In the genomic region with DNA sequence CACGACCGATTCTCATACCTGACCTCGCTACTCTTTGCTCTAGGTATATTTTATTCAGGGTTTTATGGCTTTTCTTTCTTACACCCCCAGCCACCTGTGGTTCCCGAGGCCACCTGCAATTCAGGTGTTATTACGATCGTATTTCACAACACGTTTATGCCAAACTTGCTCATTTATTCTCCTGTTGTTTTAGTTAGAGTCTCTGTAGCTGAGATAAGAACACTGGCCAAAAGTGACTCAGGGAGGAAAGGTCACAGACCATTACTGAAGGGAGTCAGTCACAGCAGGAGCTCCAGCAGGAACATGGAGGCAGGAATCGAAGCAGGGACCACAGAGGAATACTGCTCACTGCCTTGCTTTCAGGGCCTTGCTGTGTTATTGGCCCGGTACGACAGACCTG, we compare ENCODE assay signal across 18 mouse cellular contexts.
"Had no signal": no experiment of that assay in that cellular context is flagged by ENCODE, and none has a peak within 500 bp of the region (broad histone marks: within the 10 kb centered on the region; RNA-seq: fewer than 3 reads in every experiment).

No protein-coding gene starts in this region.

- H3K27me3 ChIP-seq: liver, embryonic 15.5 days; lung, embryonic 15.5 days; stomach, embryonic 15.5 days had no signal

- H3K9ac ChIP-seq: liver, embryonic 15.5 days; liver, postnatal 0 days; lung, embryonic 15.5 days; midbrain, embryonic 13.5 days; midbrain, embryonic 15.5 days; neural tube, embryonic 12.5 days; stomach, embryonic 15.5 days had no signal

- H3K36me3 ChIP-seq: liver, embryonic 15.5 days; lung, embryonic 15.5 days; midbrain, embryonic 13.5 days; midbrain, embryonic 15.5 days; neural tube, embryonic 12.5 days; stomach, embryonic 15.5 days had no signal

- H3K27ac ChIP-seq: liver, embryonic 15.5 days; lung, embryonic 15.5 days; macrophage; midbrain, embryonic 13.5 days; midbrain, embryonic 15.5 days; neural tube, embryonic 12.5 days; stomach, embryonic 15.5 days; stomach, postnatal 0 days had no signal

- H3K9me3 ChIP-seq: liver, embryonic 15.5 days; lung, embryonic 15.5 days; megakaryocyte, embryonic 14.5 days; midbrain, embryonic 13.5 days; midbrain, embryonic 15.5 days; neural tube, embryonic 12.5 days; stomach, embryonic 15.5 days had no signal

- H3K4me1 ChIP-seq: liver, embryonic 15.5 days; megakaryocyte, embryonic 14.5 days; stomach, embryonic 15.5 days had no signal

- ATAC-seq: liver, postnatal 0 days; lung, postnatal 0 days; midbrain, embryonic 13.5 days; midbrain, embryonic 15.5 days had no signal

- DNase-seq: liver, postnatal 0 days; lung, adult 2 months; lung, postnatal 14 days; lung, postnatal 36 days; right cerebral cortex, postnatal 14 days; right cerebral cortex, postnatal 4 days; thymus, adult 2 months; thymus, postnatal 36 days had no signal

- H3K4me2 ChIP-seq: liver, embryonic 15.5 days; lung, embryonic 15.5 days; midbrain, embryonic 13.5 days; midbrain, embryonic 15.5 days; neural tube, embryonic 12.5 days; stomach, embryonic 15.5 days had no signal

- H3K4me3 ChIP-seq: liver, embryonic 15.5 days; lung, embryonic 15.5 days; megakaryocyte, embryonic 14.5 days; midbrain, embryonic 13.5 days; midbrain, embryonic 15.5 days; neural tube, embryonic 12.5 days; stomach, embryonic 15.5 days had no signal
